Mouse (Mus musculus) kidney, postnatal 25 days (tissue): ENCODE results near the gene Srp68.

Experiments
- DNase-seq, 2 experiments: peaks; one replicate each; pipeline ENCODE4 v3.0.0; 2021; ENCODE audit warnings: mixed read lengths in 2 of 2

The Srp68 gene

GRCm38 (mm10) chr11:116274045-116274666 is at the start of gene Srp68:
Gene Srp68 (minus strand): TSS chr11:116274217.
- peak; percentile 94 to 97 for DNase-seq

GRCm38 (mm10) chr11:116318719-116319659 is 45.0 kb upstream of the Srp68 start:
- peak; percentile 87 to 89 for DNase-seq

- DNase-seq = no peak
These were observed 38.3 kb upstream of the Srp68 start for GRCm38 (mm10) chr11:116312359-116312758.

- DNase-seq = no peak
These were observed 37.2 kb upstream of the Srp68 start for GRCm38 (mm10) chr11:116311169-116311568.

- no peak for DNase-seq
These were observed 35.6 kb upstream of the Srp68 start for GRCm38 (mm10) chr11:116309601-116310000.

- DNase-seq = no peak
These were observed 33.9 kb upstream of the Srp68 start for GRCm38 (mm10) chr11:116307762-116308531.

GRCm38 (mm10) chr11:116307019-116307725 is 33.2 kb upstream of the Srp68 start, which contains the start of gene Exoc7:
Gene Exoc7 (minus strand): TSS chr11:116307233.
- no peak for DNase-seq

- DNase-seq = peak; percentile 95 to 96
These were observed 32.3 kb upstream of the Srp68 start for GRCm38 (mm10) chr11:116306126-116306982.

- no peak for DNase-seq
These were observed 31.4 kb upstream of the Srp68 start for GRCm38 (mm10) chr11:116305423-116305822.

GRCm38 (mm10) chr11:116298621-116299020 is 24.6 kb upstream of the Srp68 start:
- DNase-seq = no peak

GRCm38 (mm10) chr11:116298221-116298620 is 24.2 kb upstream of the Srp68 start:
- DNase-seq = no peak

- no peak for DNase-seq
These were observed 23.0 kb upstream of the Srp68 start for GRCm38 (mm10) chr11:116297017-116297416.

GRCm38 (mm10) chr11:116296191-116296734 is 22.2 kb upstream of the Srp68 start:
- DNase-seq = no peak

GRCm38 (mm10) chr11:116294319-116294718 is 20.3 kb upstream of the Srp68 start:
- peak; percentile 65 to 77 for DNase-seq

- DNase-seq = no peak
These were observed 19.6 kb upstream of the Srp68 start for GRCm38 (mm10) chr11:116293538-116294137.

- DNase-seq = no peak
These were observed 18.4 kb upstream of the Srp68 start for GRCm38 (mm10) chr11:116292401-116292800.

- DNase-seq = peak; percentile 25 to 54
These were observed 16.5 kb upstream of the Srp68 start for GRCm38 (mm10) chr11:116290556-116290955.

GRCm38 (mm10) chr11:116287351-116287750 is 13.3 kb upstream of the Srp68 start:
- no peak for DNase-seq

GRCm38 (mm10) chr11:116285770-116286191 is 11.8 kb upstream of the Srp68 start:
- peak; percentile 50 to 59 for DNase-seq

GRCm38 (mm10) chr11:116283982-116284381 is 10.0 kb upstream of the Srp68 start:
- no peak for DNase-seq
